Mouse (Mus musculus): ENCODE data around the gene E330021D16Rik. TPM values are rescaled to one million over a fixed set of nuclear protein-coding genes. Genes with fewer than 3 reads are reported as not detected.

The E330021D16Rik gene
- polyA plus RNA-seq, 1 experiment, result not detected

DNA sequence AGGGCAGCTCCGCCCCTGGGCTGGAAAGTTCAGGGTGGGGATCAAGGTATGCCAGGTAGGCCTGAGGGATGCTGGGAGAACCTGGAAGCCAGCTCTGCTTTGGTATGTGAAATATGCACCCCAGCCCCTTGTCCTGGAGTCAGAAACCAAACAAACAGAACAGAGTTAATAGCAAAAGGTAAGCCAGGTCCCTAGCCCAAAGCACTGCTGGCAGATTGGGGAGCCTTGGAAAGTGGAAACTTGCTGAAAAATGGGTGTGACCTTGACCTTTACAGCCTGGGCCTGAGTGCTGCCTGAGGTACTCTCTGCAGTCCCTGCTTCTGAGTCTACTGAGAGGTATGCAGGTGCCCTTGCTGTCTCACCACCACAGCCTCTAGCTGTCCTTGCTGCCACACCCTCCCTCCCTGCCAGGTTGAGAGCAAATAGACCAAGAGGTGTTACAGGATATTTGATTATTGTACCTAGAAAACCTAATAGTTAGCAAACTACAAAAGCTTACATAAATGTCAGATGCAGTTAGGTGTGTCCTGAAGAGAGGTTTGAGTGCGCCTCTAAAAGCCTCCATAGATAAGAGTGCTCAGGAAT, 7.7 kb downstream of the E330021D16Rik start:
- TF ChIP-seq CTCF (IDR thresholded peaks at IDR 0.05; ENCODE audit: extremely low read depth, insufficient read length, insufficient replicate concordance, low read depth, low read length), result no peak
- no peak for TF ChIP-seq POLR2A (IDR thresholded peaks at IDR 0.05; ENCODE audit: low read depth, low read length)
- 36% methylated on average over 2 of the region's 2 CpGs for WGBS
- Histone ChIP-seq H3K27me3 (ENCODE audit: control insufficient read depth, insufficient read depth, low read length) (no peaks in the 10 kb centered on the region), H3K27ac (ENCODE audit: insufficient read depth, low read depth, low read length) (no peak overlapping the region), H3K4me3 (ENCODE audit: low read depth, low read length) (no peak overlapping the region), H3K36me3 (ENCODE audit: control insufficient read depth, insufficient read depth, low read length) (no peaks in the 10 kb centered on the region), H3K4me1 (ENCODE audit: control insufficient read depth, insufficient read depth, insufficient read length, low read length) (no peaks in the 10 kb centered on the region)

- H3K4me1 ChIP-seq (ENCODE audit: control insufficient read depth, insufficient read depth, insufficient read length, low read length), result no peaks in the 10 kb centered on the region
- H3K27ac ChIP-seq (ENCODE audit: insufficient read depth, low read depth, low read length), result no peak overlapping the region
- H3K36me3 ChIP-seq (ENCODE audit: control insufficient read depth, insufficient read depth, low read length), result no peaks in the 10 kb centered on the region
- no peaks in the 10 kb centered on the region for H3K27me3 ChIP-seq (ENCODE audit: control insufficient read depth, insufficient read depth, low read length)
- TF ChIP-seq POLR2A (IDR thresholded peaks at IDR 0.05; ENCODE audit: low read depth, low read length) (no peak), CTCF (IDR thresholded peaks at IDR 0.05; ENCODE audit: extremely low read depth, insufficient read length, insufficient replicate concordance, low read depth, low read length) (no peak)
- no peak overlapping the region for H3K4me3 ChIP-seq (ENCODE audit: low read depth, low read length)
- WGBS, result 94% methylated on average over 9 of the region's 9 CpGs
These were observed 18.5 kb downstream of the E330021D16Rik start for GRCm38 (mm10) chr6:136396860-136397259.

GRCm38 (mm10) chr6:136390262-136390661, 25.1 kb downstream of the E330021D16Rik start:
- no peaks in the 10 kb centered on the region for H3K27me3 ChIP-seq (ENCODE audit: control insufficient read depth, insufficient read depth, low read length)
- WGBS, result 65% methylated on average over 9 of the region's 9 CpGs
- no peak for TF ChIP-seq CTCF (IDR thresholded peaks at IDR 0.05; ENCODE audit: extremely low read depth, insufficient read length, insufficient replicate concordance, low read depth, low read length)
- TF ChIP-seq POLR2A (IDR thresholded peaks at IDR 0.05; ENCODE audit: low read depth, low read length), result no peak
- H3K27ac ChIP-seq (ENCODE audit: insufficient read depth, low read depth, low read length), result no peak overlapping the region
- H3K36me3 ChIP-seq (ENCODE audit: control insufficient read depth, insufficient read depth, low read length), result no peaks in the 10 kb centered on the region
- no peak overlapping the region for H3K4me3 ChIP-seq (ENCODE audit: low read depth, low read length)
- H3K4me1 ChIP-seq (ENCODE audit: control insufficient read depth, insufficient read depth, insufficient read length, low read length), result no peaks in the 10 kb centered on the region

DNA sequence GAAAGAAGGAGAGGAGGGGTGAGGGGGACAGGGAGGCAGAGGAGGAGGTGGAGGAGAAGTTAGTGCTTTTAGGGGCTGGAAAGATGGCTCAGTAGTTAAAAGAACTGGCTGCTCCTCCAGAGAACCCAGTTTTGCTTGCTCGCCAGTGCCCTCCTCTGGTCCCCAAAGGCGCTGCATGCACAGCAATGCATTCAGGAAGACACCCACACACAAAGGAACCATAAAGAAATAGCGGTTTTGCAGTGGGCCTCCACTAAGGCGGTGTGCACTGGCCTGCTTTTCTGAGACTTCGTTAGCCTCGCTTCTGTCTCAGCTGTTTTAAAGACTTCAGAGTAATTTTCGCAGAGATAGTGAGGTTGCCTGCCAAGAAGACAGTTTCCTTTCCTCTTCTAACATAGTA, 30.1 kb downstream of the E330021D16Rik start:
- no peaks in the 10 kb centered on the region for H3K36me3 ChIP-seq (ENCODE audit: control insufficient read depth, insufficient read depth, low read length)
- no peak overlapping the region for H3K27ac ChIP-seq (ENCODE audit: insufficient read depth, low read depth, low read length)
- WGBS, result 71% methylated on average over 7 of the region's 7 CpGs
- no peak overlapping the region for H3K4me3 ChIP-seq (ENCODE audit: low read depth, low read length)
- no peak for TF ChIP-seq POLR2A (IDR thresholded peaks at IDR 0.05; ENCODE audit: low read depth, low read length)
- peak; percentile 34; the same call in 1 of the 2 replicates for TF ChIP-seq CTCF (IDR thresholded peaks at IDR 0.05; ENCODE audit: extremely low read depth, insufficient read length, insufficient replicate concordance, low read depth, low read length)
- no peaks in the 10 kb centered on the region for H3K4me1 ChIP-seq (ENCODE audit: control insufficient read depth, insufficient read depth, insufficient read length, low read length)
- H3K27me3 ChIP-seq (ENCODE audit: control insufficient read depth, insufficient read depth, low read length), result no peaks in the 10 kb centered on the region

DNA sequence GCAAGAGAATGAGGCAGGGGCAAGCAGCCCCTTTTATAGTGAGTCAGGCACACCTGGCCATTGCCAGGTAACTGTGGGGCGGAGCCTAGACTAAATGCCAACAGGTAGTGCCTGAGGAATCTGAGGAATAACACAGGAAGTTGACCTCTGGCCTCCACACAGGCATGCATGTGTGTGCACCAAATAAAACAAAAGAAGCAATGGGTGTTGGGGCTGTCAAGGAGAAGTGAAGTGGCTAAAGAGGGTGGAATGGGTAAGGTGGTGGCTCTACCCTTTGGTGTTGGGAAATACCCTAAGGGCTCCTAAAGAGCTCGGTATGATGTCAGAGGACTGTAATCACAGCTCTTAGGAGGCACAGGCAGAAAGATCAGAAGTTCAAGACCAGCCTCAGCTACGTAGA, 32.2 kb downstream of the E330021D16Rik start:
- H3K27ac ChIP-seq (ENCODE audit: insufficient read depth, low read depth, low read length), result no peak overlapping the region
- H3K4me3 ChIP-seq (ENCODE audit: low read depth, low read length), result no peak overlapping the region
- TF ChIP-seq POLR2A (IDR thresholded peaks at IDR 0.05; ENCODE audit: low read depth, low read length) (no peak), CTCF (IDR thresholded peaks at IDR 0.05; ENCODE audit: extremely low read depth, insufficient read length, insufficient replicate concordance, low read depth, low read length) (no peak)
- no peaks in the 10 kb centered on the region for H3K27me3 ChIP-seq (ENCODE audit: control insufficient read depth, insufficient read depth, low read length)
- no peaks in the 10 kb centered on the region for H3K4me1 ChIP-seq (ENCODE audit: control insufficient read depth, insufficient read depth, insufficient read length, low read length)
- 83% methylated on average over 3 of the region's 3 CpGs for WGBS
- no peaks in the 10 kb centered on the region for H3K36me3 ChIP-seq (ENCODE audit: control insufficient read depth, insufficient read depth, low read length)

- Histone ChIP-seq H3K27ac (ENCODE audit: insufficient read depth, low read depth, low read length) (no peak overlapping the region), H3K36me3 (ENCODE audit: control insufficient read depth, insufficient read depth, low read length) (no peaks in the 10 kb centered on the region), H3K4me3 (ENCODE audit: low read depth, low read length) (no peak overlapping the region), H3K27me3 (ENCODE audit: control insufficient read depth, insufficient read depth, low read length) (no peaks in the 10 kb centered on the region), H3K4me1 (ENCODE audit: control insufficient read depth, insufficient read depth, insufficient read length, low read length) (no peaks in the 10 kb centered on the region)
- TF ChIP-seq POLR2A (IDR thresholded peaks at IDR 0.05; ENCODE audit: low read depth, low read length) (no peak), CTCF (IDR thresholded peaks at IDR 0.05; ENCODE audit: extremely low read depth, insufficient read length, insufficient replicate concordance, low read depth, low read length) (no peak)
These were observed 39.3 kb downstream of the E330021D16Rik start for GRCm38 (mm10) chr6:136376097-136376496.

- TF ChIP-seq POLR2A (IDR thresholded peaks at IDR 0.05; ENCODE audit: low read depth, low read length) (no peak), CTCF (IDR thresholded peaks at IDR 0.05; ENCODE audit: extremely low read depth, insufficient read length, insufficient replicate concordance, low read depth, low read length) (no peak)
- 72% methylated on average over 12 of the region's 12 CpGs for WGBS
- no peaks in the 10 kb centered on the region for H3K4me1 ChIP-seq (ENCODE audit: control insufficient read depth, insufficient read depth, insufficient read length, low read length)
- no peak overlapping the region for H3K4me3 ChIP-seq (ENCODE audit: low read depth, low read length)
- H3K36me3 ChIP-seq (ENCODE audit: control insufficient read depth, insufficient read depth, low read length), result no peaks in the 10 kb centered on the region
- no peak overlapping the region for H3K27ac ChIP-seq (ENCODE audit: insufficient read depth, low read depth, low read length)
- no peaks in the 10 kb centered on the region for H3K27me3 ChIP-seq (ENCODE audit: control insufficient read depth, insufficient read depth, low read length)
These were observed 50.8 kb downstream of the E330021D16Rik start for GRCm38 (mm10) chr6:136364430-136365098.
